Mouse (Mus musculus): Measurements from ENCODE around the gene Adamts1.

Gene Adamts1

DNA sequence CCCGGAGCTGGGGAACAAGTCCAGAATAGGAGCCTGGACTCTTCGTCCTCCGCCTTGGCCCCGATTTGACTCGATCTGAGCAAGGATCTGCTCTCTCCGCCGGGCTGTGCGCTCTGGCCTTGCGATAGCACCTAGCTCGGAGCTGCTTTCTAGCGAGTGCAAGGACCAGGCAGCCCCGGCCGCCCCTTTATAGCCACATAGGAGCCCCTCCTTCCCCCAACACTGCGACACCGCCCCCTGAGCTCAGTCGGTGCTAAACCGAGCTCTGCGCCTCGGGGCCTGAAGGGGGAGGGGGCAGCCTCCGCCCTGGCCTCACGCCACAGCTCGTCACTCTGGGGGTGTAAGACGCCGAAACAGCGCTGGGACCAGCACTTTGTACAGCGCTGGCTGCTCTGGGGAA lies at the start of gene Adamts1:
Gene Adamts1, minus strand, starts transcription at position 160 of the 400 bp plus-strand sequence.
- in situ Hi-C loops (cut with MseI, MboI), result loop anchor here (10.0 to 25.0 kb wide), 4 partner anchors 502 to 1442 kb away; no protein-coding TSS in a partner anchor

DNA sequence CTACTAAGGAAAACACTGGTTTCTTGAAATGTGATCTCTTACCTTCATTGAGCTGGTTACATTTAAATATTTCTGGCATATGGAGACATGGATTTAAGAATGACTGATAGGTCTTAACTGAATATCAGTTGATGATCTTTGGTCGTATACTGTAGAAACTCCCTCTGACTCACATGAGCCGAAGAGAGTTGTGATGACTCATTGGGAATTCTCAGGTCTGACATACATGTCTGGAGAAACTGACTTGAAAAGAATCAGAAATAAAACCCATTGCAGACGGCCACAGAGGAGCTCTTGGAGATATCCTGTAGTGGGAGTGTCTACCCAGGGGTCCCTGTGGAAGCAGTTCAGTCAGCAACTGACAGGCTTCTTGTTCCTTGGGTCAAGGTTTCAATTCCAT lies 24.2 kb upstream of the Adamts1 start:
- in situ Hi-C loops (cut with MseI, MboI), result no loop called here

DNA sequence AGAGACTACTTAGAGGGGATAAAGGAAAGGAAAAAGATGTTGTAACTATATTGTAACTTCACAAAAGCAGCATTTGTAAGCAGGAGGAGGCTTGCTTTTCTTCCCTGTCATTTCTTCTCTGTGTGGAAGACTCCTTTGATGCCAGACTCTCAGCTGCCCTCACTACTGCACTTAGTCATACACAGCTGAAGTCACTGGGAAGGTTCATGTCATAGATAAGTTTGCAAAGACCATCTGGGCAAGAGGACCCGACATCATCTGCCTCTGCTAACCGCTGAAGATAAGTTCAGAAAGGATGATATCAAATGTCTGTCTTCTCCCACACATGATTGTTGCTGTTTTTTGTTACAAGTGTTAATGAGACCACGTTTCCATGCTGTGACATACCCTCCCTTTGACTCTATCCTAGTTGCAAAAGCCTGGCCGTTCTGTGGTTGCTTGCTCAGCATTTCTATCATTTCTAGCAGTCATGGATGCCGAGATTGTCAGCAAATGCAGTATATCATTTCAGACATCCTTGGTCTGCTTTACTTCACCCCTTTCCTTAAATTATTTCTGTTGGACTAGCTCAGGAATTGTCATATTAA lies 19.5 kb upstream of the Adamts1 start:
- in situ Hi-C loops (cut with MseI, MboI), result loop anchor here (25.0 kb wide), 2 partner anchors 815 to 1065 kb away; no protein-coding TSS in a partner anchor

DNA sequence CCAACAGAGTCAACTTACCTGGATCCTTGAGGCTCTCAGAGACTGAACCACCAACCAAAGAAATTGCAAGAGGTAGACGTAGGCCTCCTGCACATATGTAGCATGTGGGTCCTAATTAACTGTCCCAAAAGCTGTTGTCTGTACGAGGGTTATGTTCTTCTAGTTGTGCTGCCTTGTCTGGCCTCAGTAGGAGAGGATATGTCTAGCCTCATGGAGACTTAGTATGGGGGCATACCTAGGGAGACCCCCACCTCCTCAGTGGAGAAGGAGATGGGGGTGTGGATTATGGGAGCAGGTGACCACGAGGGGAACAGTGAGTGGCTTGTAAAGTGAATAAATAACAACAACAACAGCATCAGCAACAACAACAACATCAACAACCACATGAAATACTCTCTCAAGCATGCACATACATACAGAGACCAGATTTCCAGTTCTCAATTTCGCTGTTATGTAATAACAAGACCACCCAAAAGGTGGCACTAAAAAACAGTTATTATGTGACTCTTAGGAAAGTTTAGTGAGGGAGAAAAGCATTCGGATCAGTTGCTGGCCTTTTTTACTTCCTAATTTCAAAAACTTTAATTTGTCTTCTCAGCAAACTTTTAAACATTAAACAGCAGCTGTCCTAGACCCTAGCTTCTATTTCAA lies 17.0 kb upstream of the Adamts1 start:
- in situ Hi-C loops (cut with MseI, MboI), result loop anchor here (10.0 to 25.0 kb wide), 3 partner anchors 815 to 1067 kb away; no protein-coding TSS in a partner anchor

DNA sequence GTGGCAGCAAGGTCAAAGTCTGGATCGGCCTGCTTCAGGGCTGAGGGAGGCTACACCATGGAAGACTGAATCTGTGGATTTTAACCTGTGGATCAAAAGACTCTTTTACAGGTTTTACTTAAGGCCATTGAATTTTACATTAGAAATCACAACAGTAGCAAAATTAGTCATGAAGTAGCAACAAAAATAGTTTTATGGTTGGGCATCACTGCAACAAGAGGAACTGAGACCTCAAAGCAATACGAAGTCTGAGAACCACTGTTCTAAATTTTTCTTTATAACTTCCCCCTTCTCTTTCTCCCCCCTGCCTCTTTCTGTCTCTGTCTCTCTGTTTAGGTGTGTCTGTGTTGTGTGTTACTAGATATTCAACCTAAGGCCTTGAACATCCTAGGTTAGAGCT lies 11.2 kb upstream of the Adamts1 start:
- in situ Hi-C loops (cut with MseI, MboI), result loop anchor here (10.0 to 25.0 kb wide), 3 partner anchors 821 to 1073 kb away; no protein-coding TSS in a partner anchor

DNA sequence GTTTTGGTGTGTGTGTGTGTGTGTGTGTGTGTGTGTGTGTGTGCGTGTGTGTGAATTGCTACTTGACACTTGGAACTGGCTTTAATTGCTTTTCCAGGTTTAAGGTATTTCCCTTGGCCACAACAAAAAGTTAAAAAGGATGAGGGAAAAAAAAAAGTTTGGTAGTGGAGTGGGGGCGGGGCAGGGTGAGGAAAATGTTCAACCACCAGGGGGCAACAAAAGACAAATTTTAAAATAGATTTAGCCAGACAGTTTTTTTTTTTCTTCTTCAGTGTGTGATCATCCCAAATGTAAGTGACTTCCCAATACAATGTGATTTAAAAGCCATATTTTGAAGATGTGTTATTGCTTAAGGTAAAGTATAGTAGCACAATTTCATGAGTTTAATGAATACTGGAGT lies 4.7 kb upstream of the Adamts1 start:
- in situ Hi-C loops (cut with MseI, MboI), result loop anchor here (5.0 to 25.0 kb wide), 6 partner anchors 497 to 1437 kb away; no protein-coding TSS in a partner anchor

DNA sequence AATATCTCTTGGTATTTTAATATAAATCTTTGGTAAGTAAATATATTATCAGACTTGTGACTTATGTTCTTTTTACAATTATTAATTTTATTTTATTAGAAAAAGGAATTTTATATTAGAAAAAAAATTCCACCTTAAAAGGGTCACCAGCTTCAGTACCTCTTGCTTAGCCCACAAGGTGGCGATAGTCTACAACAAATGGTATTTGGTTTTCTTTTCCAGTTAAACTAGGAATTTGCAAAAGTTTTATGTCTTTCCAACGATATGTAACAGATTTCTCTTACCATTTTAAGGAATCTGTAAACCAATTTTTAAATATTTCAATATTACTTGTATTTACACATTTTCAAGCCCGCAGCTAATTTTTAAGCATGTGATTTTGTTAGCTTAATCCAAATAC lies 4.2 kb upstream of the Adamts1 start:
- in situ Hi-C loops (cut with MseI, MboI), result loop anchor here (5.0 to 25.0 kb wide), 6 partner anchors 498 to 1438 kb away; no protein-coding TSS in a partner anchor

DNA sequence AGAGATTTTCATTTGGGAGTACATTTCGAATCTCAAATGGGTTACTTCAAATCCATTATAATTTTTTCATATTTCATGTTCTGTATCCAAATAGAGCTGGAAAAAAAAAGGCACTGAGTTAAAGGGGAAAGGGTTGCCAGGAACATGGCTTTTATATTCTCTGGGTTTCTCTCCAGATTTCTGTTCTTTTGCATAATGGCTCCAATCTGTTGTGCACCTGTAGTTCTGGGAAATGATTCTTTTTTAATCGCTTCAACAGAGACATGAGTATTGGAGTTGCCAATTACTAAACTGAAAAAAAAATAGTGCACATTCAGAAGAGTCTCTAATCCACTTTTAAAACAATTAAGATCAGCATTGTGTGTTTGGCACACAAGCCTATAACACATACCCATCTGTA lies 2.7 kb upstream of the Adamts1 start:
- in situ Hi-C loops (cut with MseI, MboI), result loop anchor here (5.0 to 25.0 kb wide), 6 partner anchors 499 to 1439 kb away; no protein-coding TSS in a partner anchor

DNA sequence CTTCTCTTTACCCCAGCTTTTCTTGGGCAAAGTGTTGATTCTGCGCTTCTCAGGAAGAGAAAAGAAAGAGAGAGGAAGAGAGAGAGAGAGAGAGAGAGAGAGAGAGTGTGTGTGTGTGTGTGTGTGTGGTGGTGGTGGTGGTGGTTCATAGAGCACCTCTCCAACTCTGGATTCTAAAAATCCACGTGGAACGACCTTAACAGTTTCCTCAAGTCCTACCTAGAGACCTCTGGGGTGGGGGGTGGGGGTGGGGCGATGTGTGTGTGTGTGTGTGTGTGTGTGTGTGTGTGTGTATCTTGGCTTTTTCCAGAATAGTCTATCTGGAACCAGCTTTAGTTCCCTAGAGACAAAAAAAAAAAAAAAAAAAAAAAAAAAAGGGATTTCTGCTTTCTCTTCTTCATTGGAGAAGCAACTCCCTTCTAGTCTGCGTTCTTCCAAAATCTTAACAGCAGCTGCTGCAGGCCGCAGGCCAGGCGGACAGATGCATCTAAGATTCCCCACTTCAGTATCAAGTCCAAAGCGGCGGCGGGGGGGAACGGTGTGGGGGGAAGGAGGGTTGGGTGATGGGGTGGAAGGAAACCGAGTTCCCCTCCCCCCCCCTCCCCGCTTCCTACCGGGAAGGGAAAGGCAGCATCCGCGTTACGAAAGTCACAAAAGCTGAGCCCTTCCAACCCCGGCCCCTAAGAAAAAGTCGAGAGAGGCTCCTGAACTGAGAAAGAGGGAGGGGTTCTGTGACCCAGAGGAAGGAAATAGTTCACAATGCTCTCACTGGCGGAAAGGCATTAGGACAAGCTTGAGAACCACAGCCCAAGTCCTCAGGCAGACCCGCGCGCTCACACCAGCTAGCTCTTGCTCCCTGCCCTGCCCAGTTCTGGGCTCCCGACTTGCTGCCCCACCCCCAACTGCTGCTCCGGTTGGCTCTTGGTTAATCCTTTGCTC lies 969 bp upstream of the Adamts1 start:
- in situ Hi-C loops (cut with MseI, MboI), result loop anchor here (10.0 to 25.0 kb wide), 4 partner anchors 501 to 1441 kb away; no protein-coding TSS in a partner anchor

DNA sequence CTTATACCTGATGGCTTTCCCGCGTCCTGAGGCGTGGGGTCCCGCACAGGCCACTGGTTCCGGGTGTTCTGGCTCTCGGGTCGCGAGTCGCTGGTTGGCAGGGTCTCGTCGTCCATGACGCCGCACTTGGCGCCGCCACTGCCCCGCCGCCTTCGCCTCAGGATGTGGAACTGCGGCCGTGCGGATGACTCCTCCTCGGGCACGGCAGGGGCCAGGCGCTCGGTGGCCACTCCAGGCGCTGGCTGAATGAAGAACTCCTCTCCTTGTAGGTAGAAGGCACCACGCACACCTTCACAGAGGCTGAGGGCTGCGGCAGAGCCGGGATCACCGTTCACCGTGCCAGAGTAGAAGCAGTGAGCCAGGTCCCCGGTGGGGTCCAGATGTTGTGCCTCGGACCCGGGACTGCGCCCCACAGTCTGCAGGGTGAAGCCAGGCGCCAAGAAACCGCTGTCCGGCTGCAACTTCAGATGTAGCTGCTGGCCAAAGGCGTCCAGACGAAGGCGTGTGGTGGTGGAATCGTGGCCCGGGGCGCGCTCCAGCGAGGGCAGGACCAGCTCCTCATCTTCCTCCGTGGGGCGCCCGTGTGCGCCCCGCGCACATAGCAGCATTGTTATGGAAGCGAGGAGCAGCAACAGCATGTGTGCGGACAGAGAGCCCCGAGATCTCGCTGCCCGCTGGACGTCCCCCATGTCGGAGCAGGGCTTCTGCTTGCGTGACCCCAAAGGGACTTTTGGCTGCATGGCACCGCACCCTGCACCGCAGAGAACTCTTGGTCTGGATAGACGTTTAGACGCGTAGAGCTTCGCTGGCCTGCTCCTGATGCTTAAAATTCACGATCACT lies 722 bp downstream of the Adamts1 start:
- in situ Hi-C loops (cut with MseI, MboI), result loop anchor here (10.0 to 25.0 kb wide), 4 partner anchors 503 to 1443 kb away; no protein-coding TSS in a partner anchor

DNA sequence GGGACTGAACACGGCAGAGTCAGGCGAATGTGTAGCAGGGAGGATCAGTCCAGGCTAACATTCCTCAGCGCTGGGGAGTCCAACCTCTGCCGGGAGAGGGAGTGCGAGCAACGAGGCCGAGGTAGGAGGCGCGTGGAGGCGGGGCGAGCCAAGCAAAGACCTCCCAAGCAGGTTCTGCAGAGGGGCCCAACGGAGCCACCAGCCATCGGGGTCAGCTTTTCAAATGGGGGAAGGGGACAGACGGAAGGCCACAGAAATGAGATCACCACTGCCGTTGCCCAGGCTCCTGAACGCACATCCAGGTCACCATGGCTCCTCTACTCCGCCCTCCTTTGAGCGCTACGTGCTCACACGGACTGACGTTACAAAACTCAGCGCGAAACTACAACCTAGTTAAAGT lies 1.7 kb downstream of the Adamts1 start:
- in situ Hi-C loops (cut with MseI, MboI), result loop anchor here (10.0 to 25.0 kb wide), 4 partner anchors 504 to 1444 kb away; no protein-coding TSS in a partner anchor

DNA sequence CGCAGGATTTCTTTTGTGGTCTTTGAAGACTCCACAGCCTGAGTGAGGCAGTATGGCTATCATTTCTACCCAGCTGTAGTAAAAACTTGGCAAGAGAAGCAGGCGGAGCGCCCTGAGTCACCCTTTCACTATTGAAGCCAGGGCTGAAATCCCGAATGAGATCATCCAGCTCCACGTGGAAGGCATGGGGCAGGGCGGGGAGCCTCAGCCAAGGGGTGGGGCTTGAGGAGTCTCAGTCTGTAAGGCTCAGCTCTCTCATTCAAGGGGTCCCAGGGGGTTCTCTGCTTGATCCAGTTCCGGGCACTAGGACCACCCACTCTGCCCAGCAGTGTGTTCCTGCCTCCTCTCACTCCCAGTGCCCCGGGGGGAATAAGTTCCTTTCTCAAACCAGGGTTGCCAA lies 2.2 kb downstream of the Adamts1 start:
- in situ Hi-C loops (cut with MseI, MboI), result loop anchor here (10.0 to 25.0 kb wide), 4 partner anchors 504 to 1444 kb away; no protein-coding TSS in a partner anchor

DNA sequence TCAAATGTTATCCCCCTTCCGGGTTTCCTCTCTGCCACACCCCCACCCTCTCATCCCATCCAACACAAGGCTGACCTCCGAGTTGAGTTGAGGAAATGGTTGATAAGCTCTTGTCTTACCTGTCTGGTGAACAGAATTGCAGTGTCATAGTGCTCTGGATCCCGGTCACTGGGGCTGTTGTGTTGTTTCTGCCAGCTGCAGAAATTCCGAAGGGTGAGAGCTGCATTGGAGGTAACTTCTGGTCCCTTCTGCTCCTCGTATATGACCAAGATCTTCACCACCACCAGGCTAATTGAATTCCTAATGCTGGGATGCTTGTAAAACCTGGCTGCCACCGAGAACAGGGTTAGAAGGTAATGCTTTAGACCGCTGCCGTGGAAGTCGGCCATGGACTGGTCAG lies 2.9 kb downstream of the Adamts1 start:
- in situ Hi-C loops (cut with MseI, MboI), result loop anchor here (10.0 to 25.0 kb wide), 4 partner anchors 505 to 1445 kb away; no protein-coding TSS in a partner anchor

DNA sequence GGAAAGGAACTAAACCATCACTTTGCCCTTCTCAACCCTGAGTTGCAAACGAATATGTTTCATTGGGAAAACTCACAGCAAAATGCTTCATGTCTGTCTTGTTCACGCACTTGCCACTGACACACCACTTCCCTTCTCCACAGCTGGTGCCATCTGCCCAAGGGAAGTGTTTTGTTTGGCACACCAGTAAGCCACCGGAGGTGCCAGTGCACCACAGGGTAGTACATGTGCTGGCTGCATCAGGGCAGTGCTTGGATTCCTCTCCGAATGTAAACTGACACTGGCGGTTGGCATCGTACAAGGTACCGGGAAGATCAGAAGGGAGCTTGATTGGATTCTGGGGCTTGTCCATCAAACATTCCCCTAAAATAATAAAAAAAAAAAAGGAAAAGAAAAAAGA lies 4.6 kb downstream of the Adamts1 start:
- in situ Hi-C loops (cut with MseI, MboI), result no loop called here

DNA sequence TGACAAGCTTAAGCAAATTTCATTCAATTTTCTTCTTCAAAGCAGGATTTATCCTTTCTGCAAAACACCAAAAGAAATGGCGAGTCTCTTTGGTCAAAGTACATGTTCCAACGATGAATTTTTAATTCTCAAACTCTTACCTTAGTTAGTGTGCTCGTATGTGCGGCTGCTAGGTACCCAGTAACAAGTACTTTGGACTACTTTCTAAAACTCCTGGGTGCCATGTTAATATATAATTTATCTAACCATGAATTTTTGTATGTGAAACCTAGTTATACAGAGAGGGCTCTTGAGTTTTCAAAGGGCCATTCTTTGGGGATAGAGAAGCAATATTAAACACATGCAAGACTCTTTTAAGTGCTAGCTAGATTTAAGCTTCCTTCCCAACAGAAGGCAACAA lies 5.8 kb downstream of the Adamts1 start:
- in situ Hi-C loops (cut with MseI, MboI), result no loop called here

DNA sequence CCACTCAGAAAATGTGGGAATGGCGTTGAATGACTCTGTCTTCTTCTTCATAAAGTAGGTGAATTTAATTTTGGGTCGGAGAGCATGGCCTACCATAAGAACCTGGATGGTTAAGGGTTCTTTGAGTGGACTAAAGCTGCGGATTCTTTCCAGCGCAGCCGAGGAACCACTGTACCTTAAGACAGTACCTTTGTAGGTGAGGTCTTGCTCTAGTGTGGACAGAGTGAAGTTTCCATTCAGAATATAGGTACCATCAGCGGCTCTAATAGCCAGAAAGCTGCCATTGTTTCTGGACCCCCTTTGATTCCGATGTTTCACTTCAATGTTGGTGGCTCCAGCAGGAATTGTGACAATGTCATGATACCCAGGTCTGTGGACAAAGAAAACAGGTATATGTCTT lies 7.2 kb downstream of the Adamts1 start:
- in situ Hi-C loops (cut with MseI, MboI), result no loop called here

DNA sequence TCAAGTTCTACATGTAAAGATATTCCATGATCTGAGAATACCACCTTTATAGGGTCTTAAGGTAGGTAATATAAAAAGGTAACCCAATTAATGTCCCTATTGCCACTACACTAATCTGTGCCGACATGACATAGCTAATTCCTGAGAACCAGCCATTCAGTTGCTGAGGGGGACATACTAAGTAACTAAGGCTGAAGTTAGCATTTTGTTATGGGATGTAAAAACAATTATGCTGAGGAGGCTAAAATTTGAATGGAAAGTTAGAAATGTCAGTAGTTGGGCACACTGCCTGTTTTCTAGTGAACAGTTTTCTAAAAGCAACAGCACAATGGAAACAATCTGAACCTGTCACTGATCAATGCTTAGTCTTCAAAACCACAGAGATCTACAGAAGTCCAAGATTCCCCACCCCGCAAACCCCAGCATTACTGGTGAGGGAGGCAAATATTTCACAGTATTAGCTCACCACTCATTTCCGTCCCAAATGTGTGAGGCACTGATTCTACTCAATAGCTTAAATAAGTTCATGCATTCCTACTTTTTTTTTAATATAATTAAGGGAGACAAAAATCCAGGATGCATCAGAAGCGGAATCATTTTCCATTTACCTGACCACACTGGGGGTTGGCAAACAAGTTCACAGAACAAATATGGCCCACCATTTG lies 9.6 kb downstream of the Adamts1 start:
- in situ Hi-C loops (cut with MseI, MboI), result no loop called here

DNA sequence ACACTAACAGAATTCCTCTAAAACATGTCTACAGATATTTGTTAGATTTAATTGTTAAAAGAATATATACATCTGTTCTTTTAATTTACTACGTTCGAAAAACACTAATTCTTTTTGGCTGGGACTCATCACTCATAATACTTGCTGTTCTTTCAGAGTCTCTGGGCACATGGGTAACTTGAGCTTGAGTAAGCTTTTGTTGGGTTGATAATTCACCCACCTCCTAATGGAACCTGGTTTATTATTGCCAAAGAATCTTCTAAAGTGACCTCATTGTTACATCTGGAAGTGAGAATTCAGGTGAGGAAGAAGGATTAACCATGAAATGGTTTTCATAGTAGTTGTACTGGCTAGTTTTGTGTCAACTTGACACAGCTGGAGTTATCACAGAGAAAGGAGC lies 21.8 kb downstream of the Adamts1 start:
- in situ Hi-C loops (cut with MseI, MboI), result no loop called here

DNA sequence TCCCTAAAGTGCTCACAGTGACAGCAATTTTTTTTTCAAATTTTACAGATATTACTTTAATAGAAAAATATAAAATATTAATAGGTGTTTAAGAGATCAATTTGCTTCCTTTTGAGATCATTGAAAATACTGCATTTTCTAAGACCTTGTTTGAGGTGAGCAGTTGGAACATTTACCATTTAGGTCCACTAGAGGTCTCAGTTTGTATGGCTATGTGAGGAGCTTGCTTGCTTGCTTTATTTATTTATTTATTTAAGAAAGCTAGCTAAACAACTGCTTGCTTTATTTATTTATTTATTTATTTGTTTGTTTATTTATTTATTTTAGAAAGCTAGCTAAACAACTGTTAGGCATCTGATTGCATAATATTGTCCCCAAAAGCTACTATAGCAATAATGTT lies 23.1 kb downstream of the Adamts1 start:
- in situ Hi-C loops (cut with MseI, MboI), result no loop called here

DNA sequence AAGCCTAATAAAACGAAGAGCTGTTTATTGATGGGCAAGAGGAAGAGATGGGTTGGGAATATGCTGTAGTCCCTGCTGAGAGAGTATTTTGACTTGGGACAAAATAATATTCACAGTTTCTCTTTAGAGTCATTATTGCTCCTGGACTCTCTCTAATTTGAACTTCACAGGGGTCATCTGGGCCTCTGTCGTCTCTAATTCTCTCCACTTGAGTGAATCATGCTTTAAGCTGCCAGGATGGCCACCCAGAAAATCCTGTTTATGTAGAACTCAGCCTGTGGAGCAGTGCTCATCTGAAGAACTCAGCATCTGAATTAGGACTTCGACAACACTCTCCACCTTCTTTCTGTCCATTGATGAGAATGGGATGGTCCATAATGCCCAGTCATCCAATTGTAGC lies 30.6 kb downstream of the Adamts1 start:
- in situ Hi-C loops (cut with MseI, MboI), result no loop called here

All from mouse trophoblast stem cell (cell line).